ENCODE assay signal across 8 mouse cellular contexts in genomic region chr2:26475505-26476430, GRCm38 (mm10). TPM values are rescaled to one million over a fixed set of nuclear protein-coding genes. Genes with fewer than 3 reads are reported as not detected.
DNase-seq lines count a peak whose midpoint lies in the region; ATAC-seq and TF ChIP-seq lines count a peak whose summit lies in the region.

No protein-coding gene starts in this region.

- ATAC-seq in embryonic facial prominence, embryonic 15.5 days (ENCODE audit: insufficient number of reproducible peaks, low FRiP score, low TSS enrichment, low read depth) = no peak
- no peak for ATAC-seq in limb, embryonic 12.5 days (ENCODE audit: insufficient number of reproducible peaks, insufficient read depth, low FRiP score, low TSS enrichment, low read depth)
- ATAC-seq in neural tube, embryonic 15.5 days (ENCODE audit: low FRiP score) = peak; percentile 61; the same call in 1 of the 2 replicates

- no peak for DNase-seq in left cerebral cortex, adult 2 months (ENCODE audit: extremely low spot score in 1 of 2, low spot score in 2 of 2)
- DNase-seq in left cerebral cortex, postnatal 25 days (ENCODE audit: low spot score in 2 of 2) = no peak
- no peak for DNase-seq in frontal cortex, postnatal 36 days (ENCODE audit: low spot score in 2 of 2)
- no peak for DNase-seq in thymus, postnatal 36 days
- DNase-seq in cerebellum, adult 9-10 months = no peak

- H3K36me3 ChIP-seq in embryonic facial prominence, embryonic 15.5 days = peaks cover 98% of the 10 kb centered on the region
- peaks cover 98% of the 10 kb centered on the region for H3K36me3 ChIP-seq in limb, embryonic 12.5 days
- H3K36me3 ChIP-seq in neural tube, embryonic 15.5 days = peaks cover 2% of the 10 kb centered on the region; the same call in 1 of the 2 replicates

- H3K9me3 ChIP-seq in embryonic facial prominence, embryonic 15.5 days (replicated peaks) = no peaks in the 10 kb centered on the region
- no peaks in the 10 kb centered on the region for H3K9me3 ChIP-seq in limb, embryonic 12.5 days
- H3K9me3 ChIP-seq in neural tube, embryonic 15.5 days (replicated peaks) = no peaks in the 10 kb centered on the region

- peak overlapping the region; percentile 67 for H3K27ac ChIP-seq in left cerebral cortex, adult 2 months
- H3K27ac ChIP-seq in embryonic facial prominence, embryonic 15.5 days (replicated peaks) = peak overlapping the region; percentile 69
- H3K27ac ChIP-seq in limb, embryonic 12.5 days = peak overlapping the region; percentile 59
- peak overlapping the region; percentile 75 for H3K27ac ChIP-seq in neural tube, embryonic 15.5 days (replicated peaks)

- TF ChIP-seq CTCF in left cerebral cortex, adult 2 months (IDR thresholded peaks at IDR 0.05) = no peak

- WGBS in embryonic facial prominence, embryonic 15.5 days = 76% methylated on average over 13 of the region's 13 CpGs
- WGBS in limb, embryonic 12.5 days = 81% methylated on average over 13 of the region's 13 CpGs
- 61% methylated on average over 13 of the region's 13 CpGs for WGBS in neural tube, embryonic 15.5 days

- H3K27me3 ChIP-seq in embryonic facial prominence, embryonic 15.5 days = no peaks in the 10 kb centered on the region
- H3K27me3 ChIP-seq in limb, embryonic 12.5 days = no peaks in the 10 kb centered on the region
- H3K27me3 ChIP-seq in neural tube, embryonic 15.5 days (replicated peaks) = no peaks in the 10 kb centered on the region

- intact Hi-C loops in left cerebral cortex, adult 2 months (cut with DNase I) = no loop called here
- intact Hi-C loops in left cerebral cortex, postnatal 25 days (cut with DNase I) = no loop called here

- no peaks in the 10 kb centered on the region for H3K4me1 ChIP-seq in embryonic facial prominence, embryonic 15.5 days
- H3K4me1 ChIP-seq in limb, embryonic 12.5 days (replicated peaks) = peaks cover 13% of the 10 kb centered on the region; the same call in 1 of the 2 replicates
- H3K4me1 ChIP-seq in neural tube, embryonic 15.5 days = peaks cover 51% of the 10 kb centered on the region

- H3K9ac ChIP-seq in embryonic facial prominence, embryonic 15.5 days = no peak overlapping the region
- 0 out of 2 replicates have a peak overlapping the region, but pooled peaks have one; percentile 8 for H3K9ac ChIP-seq in limb, embryonic 12.5 days (replicated peaks)
- H3K9ac ChIP-seq in neural tube, embryonic 15.5 days (replicated peaks) = no peak overlapping the region

- H3K4me2 ChIP-seq in embryonic facial prominence, embryonic 15.5 days (replicated peaks) = no peak overlapping the region
- no peak overlapping the region for H3K4me2 ChIP-seq in limb, embryonic 12.5 days
- no peak overlapping the region for H3K4me2 ChIP-seq in neural tube, embryonic 15.5 days

- H3K4me3 ChIP-seq in left cerebral cortex, adult 2 months = no peak overlapping the region
- H3K4me3 ChIP-seq in embryonic facial prominence, embryonic 15.5 days (replicated peaks) = no peak overlapping the region
- H3K4me3 ChIP-seq in limb, embryonic 12.5 days (replicated peaks) = no peak overlapping the region
- no peak overlapping the region for H3K4me3 ChIP-seq in neural tube, embryonic 15.5 days (replicated peaks)

RNA-seq across cellular contexts. Expression of gene Sec16a, which starts 30.8 kb away (rescaled TPM):
- total RNA-seq in left cerebral cortex, adult 2 months (2021) = 10 to 100 TPM; 50.6 to 50.9 TPM
- total RNA-seq in left cerebral cortex, postnatal 25 days (2021) = 10 to 100 TPM; 43.1 to 49.2 TPM
- 25.9 and 27.0 TPM in 2 replicates for polyA plus RNA-seq in embryonic facial prominence, embryonic 15.5 days (2015; fragmentation: Nextera tagmentation; extraction: Ambion mirVana)
- 25.6 and 33.0 TPM in 2 replicates for polyA plus RNA-seq in limb, embryonic 12.5 days (2016; fragmentation: Nextera tagmentation; extraction: Ambion mirVana)
- polyA plus RNA-seq in neural tube, embryonic 15.5 days (2015; fragmentation: Nextera tagmentation; extraction: Ambion mirVana) = 16.7 and 17.2 TPM in 2 replicates

RNA-seq across cellular contexts. Expression of gene Notch1, which starts 40.7 kb away (rescaled TPM):
- total RNA-seq in left cerebral cortex, adult 2 months (2021) = 10 to 100 TPM; 23.8 to 23.9 TPM
- 10 to 100 TPM; 17.4 to 28.9 TPM for total RNA-seq in left cerebral cortex, postnatal 25 days (2021)
- 26.0 and 30.3 TPM in 2 replicates for polyA plus RNA-seq in embryonic facial prominence, embryonic 15.5 days (2015; fragmentation: Nextera tagmentation; extraction: Ambion mirVana)
- 13.7 and 14.0 TPM in 2 replicates for polyA plus RNA-seq in limb, embryonic 12.5 days (2016; fragmentation: Nextera tagmentation; extraction: Ambion mirVana)
- 11.7 and 22.6 TPM in 2 replicates for polyA plus RNA-seq in neural tube, embryonic 15.5 days (2015; fragmentation: Nextera tagmentation; extraction: Ambion mirVana)
